Mouse (Mus musculus) CH12.LX (cell line): ENCODE results near the gene Folr2. TPM values are rescaled to one million over a fixed set of nuclear protein-coding genes. Genes with fewer than 3 reads are reported as not detected.

Experiments used
- DNase-seq: peaks from one replicate; pipeline ENCODE4 v3.0.0-alpha.2; 2013; ENCODE audit errors: extremely low read depth
- H3K27ac ChIP-seq: 2 replicates; pipeline ENCODE4 v1.5.1; 2012; ENCODE audit warnings: low read depth, mild to moderate bottlenecking, control low read depth, moderate library complexity; ENCODE audit not compliant: insufficient read depth
- H3K27me3 ChIP-seq: replicated peaks from 2 replicates; pipeline ENCODE3; 2012; ENCODE audit warnings: inconsistent platforms
- H3K36me3 ChIP-seq, 2 experiments: replicated peaks in 1 of 2; 2 replicates each; pipeline versions ENCODE3 to v1.6.1; 2012; ENCODE audit warnings: inconsistent platforms in 1 of 2, low read length in 1 of 2, mild to moderate bottlenecking in 1 of 2, mixed read lengths in 1 of 2, moderate library complexity in 1 of 2; ENCODE audit not compliant: control insufficient read depth in 1 of 2, insufficient read depth in 1 of 2
- H3K4me1 ChIP-seq, 2 experiments: 2 replicates each; pipeline ENCODE4 v1.6.1; 2012; ENCODE audit warnings: inconsistent platforms in 1 of 2, moderate library complexity in 1 of 2; ENCODE audit not compliant: insufficient read depth in 2 of 2, control insufficient read depth in 1 of 2
- H3K4me2 ChIP-seq: 2 replicates; pipeline ENCODE4 v1.6.1; 2012; ENCODE audit warnings: low read depth, mild to moderate bottlenecking, control low read depth; ENCODE audit not compliant: poor library complexity, insufficient read depth, severe bottlenecking
- H3K4me3 ChIP-seq, 3 experiments: fragments of 150-350 bp in 1 of 3; sonication (generic) in 1 of 3; replicated peaks in 1 of 3; 2 replicates each; pipeline versions ENCODE3 to v1.5.1; 2011 to 2012; ENCODE audit warnings: low read depth in 2 of 3, low read length in 2 of 3, mild to moderate bottlenecking in 2 of 3, moderate library complexity in 2 of 3, control low read depth in 1 of 3, improper control_type of control experiment in 1 of 3, inconsistent platforms in 1 of 3, mixed read lengths in 1 of 3; ENCODE audit not compliant: poor library complexity in 1 of 3
- H3K79me2 ChIP-seq: replicated peaks from 2 replicates; pipeline ENCODE4 v1.6.1; 2012; ENCODE audit warnings: mild to moderate bottlenecking, moderate library complexity; ENCODE audit not compliant: control insufficient read depth, poor library complexity, insufficient read depth, severe bottlenecking; ENCODE audit errors: extremely low read depth
- H3K9ac ChIP-seq: 2 replicates; pipeline ENCODE4 v1.6.1; 2012; ENCODE audit warnings: low read depth, mild to moderate bottlenecking, control low read depth, moderate library complexity; ENCODE audit not compliant: insufficient read depth
- H3K9me3 ChIP-seq: replicated peaks from 2 replicates; pipeline ENCODE3; 2012; ENCODE audit warnings: low read length, inconsistent platforms, mixed read lengths
- CHD1 ChIP-seq: IDR thresholded peaks from 2 replicates; pipeline ENCODE4 v1.6.1; 2012; ENCODE audit warnings: low read depth, low read length, improper control_type of control experiment, inconsistent platforms
- CHD2 ChIP-seq: IDR thresholded peaks from 2 replicates; pipeline ENCODE4 v1.6.1; 2011; ENCODE audit warnings: low read length, improper control_type of control experiment
- ELF1 ChIP-seq: IDR thresholded peaks from 2 replicates; pipeline ENCODE4 v1.6.1; 2014; ENCODE audit warnings: low read depth, mild to moderate bottlenecking, inconsistent platforms, low read length, improper control_type of control experiment
- EP300 ChIP-seq: IDR thresholded peaks from 2 replicates; pipeline ENCODE4 v1.6.1; 2011; ENCODE audit warnings: low read length, improper control_type of control experiment
- ETS1 ChIP-seq: conservative IDR thresholded peaks from 2 replicates; pipeline ENCODE4 v1.6.1; 2012; ENCODE audit warnings: low read depth, mild to moderate bottlenecking, inconsistent platforms, low read length, improper control_type of control experiment, moderate library complexity
- JUND ChIP-seq: conservative IDR thresholded peaks from 2 replicates; pipeline ENCODE4 v1.6.1; 2011; ENCODE audit warnings: low read depth, low read length, improper control_type of control experiment
- KAT2A ChIP-seq: IDR thresholded peaks from 2 replicates; pipeline ENCODE4 v1.6.1; 2012; ENCODE audit warnings: low read length, improper control_type of control experiment, inconsistent platforms; ENCODE audit not compliant: insufficient replicate concordance
- MAFK ChIP-seq: IDR thresholded peaks from 2 replicates; pipeline ENCODE4 v1.6.1; 2011; ENCODE audit warnings: low read length, improper control_type of control experiment; ENCODE audit not compliant: insufficient replicate concordance
- MAX ChIP-seq: IDR thresholded peaks from 2 replicates; pipeline ENCODE4 v1.6.1; 2011; ENCODE audit warnings: low read length, improper control_type of control experiment
- MAZ ChIP-seq: IDR thresholded peaks from 2 replicates; pipeline ENCODE4 v1.6.1; 2012; ENCODE audit warnings: low read depth, mild to moderate bottlenecking, inconsistent platforms, low read length, improper control_type of control experiment, moderate library complexity
- MEF2A ChIP-seq: IDR thresholded peaks from 2 replicates; pipeline ENCODE4 v1.6.1; 2014; ENCODE audit warnings: low read depth, mild to moderate bottlenecking, inconsistent platforms, low read length, improper control_type of control experiment, borderline replicate concordance
- MXI1 ChIP-seq: IDR thresholded peaks from 2 replicates; pipeline ENCODE4 v1.6.1; 2011; ENCODE audit warnings: mild to moderate bottlenecking, low read depth, low read length, improper control_type of control experiment
- NRF1 ChIP-seq: IDR thresholded peaks from 2 replicates; pipeline ENCODE4 v1.6.1; 2014; ENCODE audit warnings: low read depth, mild to moderate bottlenecking, inconsistent platforms, low read length, improper control_type of control experiment, moderate library complexity
- POLR2A ChIP-seq: IDR thresholded peaks from 2 replicates; pipeline ENCODE4 v1.6.1; 2011; ENCODE audit warnings: low read depth, mild to moderate bottlenecking, improper control_type of control experiment, low read length
- POLR2AphosphoS2 ChIP-seq: IDR thresholded peaks from 2 replicates; pipeline ENCODE4 v1.6.1; 2011; ENCODE audit warnings: low read depth, low read length, improper control_type of control experiment
- RCOR1 ChIP-seq: conservative IDR thresholded peaks from 2 replicates; pipeline ENCODE4 v1.6.1; 2012; ENCODE audit warnings: low read depth, mild to moderate bottlenecking, inconsistent platforms, low read length, improper control_type of control experiment
- SMC3 ChIP-seq: IDR thresholded peaks from 2 replicates; pipeline ENCODE4 v1.6.1; 2011; ENCODE audit warnings: low read depth, low read length, improper control_type of control experiment
- TBP ChIP-seq: conservative IDR thresholded peaks from 2 replicates; pipeline ENCODE4 v1.6.1; 2011; ENCODE audit warnings: low read depth, low read length, improper control_type of control experiment
- TCF12 ChIP-seq: IDR thresholded peaks from 2 replicates; pipeline ENCODE4 v1.6.1; 2014; ENCODE audit warnings: low read depth, mild to moderate bottlenecking, inconsistent platforms, low read length, improper control_type of control experiment
- USF1 ChIP-seq: IDR thresholded peaks from 2 replicates; pipeline ENCODE4 v1.6.1; 2014; ENCODE audit warnings: low read depth, mild to moderate bottlenecking, inconsistent platforms, low read length, improper control_type of control experiment
- USF2 ChIP-seq: conservative IDR thresholded peaks from 2 replicates; pipeline ENCODE4 v1.6.1; 2011; ENCODE audit warnings: low read depth, low read length, improper control_type of control experiment
- ZC3H11A ChIP-seq: IDR thresholded peaks from 2 replicates; pipeline ENCODE4 v1.6.1; 2012; ENCODE audit warnings: low read depth, mild to moderate bottlenecking, inconsistent platforms, low read length, improper control_type of control experiment
- ZKSCAN1 ChIP-seq: IDR thresholded peaks from 2 replicates; pipeline ENCODE4 v1.6.1; 2012; ENCODE audit warnings: low read depth, inconsistent platforms, low read length, improper control_type of control experiment, borderline replicate concordance
- dilution Hi-C: fragments of 300-500 bp; cut with MboI; formaldehyde crosslinking; loops from 2 replicates; pipeline ENCODE4 v1.14.3; 2020; ENCODE audit warnings: low sequenced_read_pairs; ENCODE audit not compliant: extremely low pct_unique_long_range_greater_than_20kb, extremely low pct_ligation_motif_present
- in situ Hi-C: fragments of 300-500 bp; cut with MboI; formaldehyde crosslinking; loops from 3 replicates; pipeline ENCODE4 v1.14.3; 2019; ENCODE audit warnings: low sequenced_read_pairs, low pct_ligation_motif_present, low pct_unique_long_range_greater_than_20kb, mixed read lengths
- polyA plus RNA-seq: library from polyadenylated mRNA; unstranded; fragments of >175 nt; gene quantifications from 2 replicates; pipeline ENCODE4 v1.2.1, GENCODE M21; 2012; ENCODE audit warnings: low read depth; ENCODE audit not compliant: insufficient read length
- total RNA-seq, 2 experiments: library from RNA; depleted of rRNA; stranded (reverse); fragments of 300-350 nt in 1 of 2; fragments of >200 nt in 1 of 2; gene quantifications; 2 replicates each; pipeline ENCODE4 v1.2.3; 2012 to 2014

Folr2 gene
- total and polyA plus RNA-seq, 3 experiments, result not detected

DNA sequence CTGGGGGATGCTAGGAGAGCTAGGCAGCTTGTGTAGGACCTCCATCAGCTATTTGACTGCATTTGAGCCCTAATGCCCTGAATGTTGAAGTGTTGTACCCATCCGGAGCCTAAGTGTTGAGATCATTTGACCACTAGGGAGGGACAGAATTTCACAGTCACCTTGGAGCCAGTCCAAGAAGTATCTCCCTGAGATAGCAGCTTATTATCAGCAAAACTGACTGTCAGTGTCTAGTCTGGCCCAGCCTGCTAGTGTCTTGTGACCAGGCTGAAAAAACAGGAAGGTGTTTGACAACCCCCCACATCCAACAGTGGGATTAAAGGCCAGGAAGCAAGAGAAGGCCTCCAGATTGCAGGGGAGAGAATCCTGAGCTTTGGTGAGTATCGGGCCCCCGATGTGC is 14.3 kb upstream of the Folr2 start:
- in situ Hi-C loops, result no loop called here
- H3K4me2 ChIP-seq, result no peak overlapping the region
- H3K4me1 ChIP-seq, result no peaks in the 10 kb centered on the region; a peak in 1 of 4 replicates

GRCm38 (mm10) chr7:101870629-101871028 is 13.6 kb upstream of the Folr2 start, which contains the start of gene Folr1:
Gene Folr1 (minus strand): TSS chr7:101870788.
- Histone ChIP-seq H3K79me2 (no peaks in the 10 kb centered on the region), H3K27me3 (no peaks in the 10 kb centered on the region), H3K9me3 (no peaks in the 10 kb centered on the region), H3K9ac (no peak within 1 kb of the TSS), H3K4me2 (no peak within 1 kb of the TSS), H3K27ac (no peak within 1 kb of the TSS), H3K36me3 (no peaks in the 10 kb centered on the region), H3K4me3 (no peak within 1 kb of the TSS), H3K4me1 (peaks cover 0 to 4% of the 10 kb centered on the region in 2 experiments; a peak in 3 of 4 replicates)
- in situ Hi-C loops (no loop called here), dilution Hi-C loops (no loop called here)
- DNase-seq, result no peak
- no peak for TF ChIP-seq CHD1
- TF ChIP-seq POLR2A, result no peak
- no peak for TF ChIP-seq MAZ
- no peak for TF ChIP-seq TBP
- no peak for TF ChIP-seq JUND
- TF ChIP-seq ZKSCAN1, result no peak
- no peak for TF ChIP-seq USF1
- TF ChIP-seq USF2, result no peak
- TF ChIP-seq EP300, result no peak
- no peak for TF ChIP-seq MXI1

More for the DNA sequence above, 14.3 kb upstream of the Folr2 start:
- dilution Hi-C loops, result no loop called here
- no peak overlapping the region for H3K4me3 ChIP-seq
- H3K27me3 ChIP-seq, result no peaks in the 10 kb centered on the region
- no peak overlapping the region for H3K27ac ChIP-seq
- H3K79me2 ChIP-seq, result no peaks in the 10 kb centered on the region
- H3K36me3 ChIP-seq, result no peaks in the 10 kb centered on the region
- no peaks in the 10 kb centered on the region for H3K9me3 ChIP-seq
- no peak overlapping the region for H3K9ac ChIP-seq
- TF ChIP-seq JUND (no peak), MAFK (no peak), MEF2A (no peak), CHD2 (no peak), KAT2A (no peak), TCF12 (no peak), EP300 (no peak), MAX (no peak), SMC3 (no peak), POLR2AphosphoS2 (no peak), ETS1 (no peak), RCOR1 (no peak), ELF1 (no peak), MXI1 (no peak), TBP (no peak), CHD1 (no peak), USF2 (no peak), ZKSCAN1 (no peak), ZC3H11A (no peak), NRF1 (no peak)
- no peak for DNase-seq
